Mouse (Mus musculus) kidney, postnatal 25 days (tissue): ENCODE measurements around the gene Foxn1.
A peak's percentile ranks its signal among the peaks of the same experiment; 100 is the strongest.

Source experiments
- DNase-seq, 2 experiments: peaks; one replicate each; pipeline ENCODE4 v3.0.0; 2021; ENCODE audit warnings: mixed read lengths in 2 of 2

Gene Foxn1

GRCm38 (mm10) chr11:78355471-78356238 is 30.7 kb downstream of the Foxn1 start:
- peak; percentile 72 to 84 for DNase-seq

DNA sequence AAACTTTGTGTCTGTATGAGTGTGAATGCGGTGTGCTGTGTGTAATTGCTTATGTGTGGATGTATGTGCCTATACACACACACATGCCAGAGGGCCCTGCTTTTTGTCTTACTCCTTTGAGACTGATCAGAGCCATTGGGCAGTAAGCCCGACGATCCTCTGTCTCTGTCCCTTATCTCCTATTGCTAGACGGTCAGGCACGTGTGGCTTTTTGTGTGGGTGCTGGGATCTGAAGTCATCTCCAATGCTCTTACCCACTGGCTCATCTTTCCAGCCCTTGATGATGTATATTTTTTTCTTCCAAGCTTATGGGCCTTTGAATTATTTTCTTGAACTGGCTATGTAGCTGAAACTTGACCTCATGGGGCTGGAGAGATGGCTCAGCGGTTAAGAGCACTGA is 31.5 kb downstream of the Foxn1 start:
- no peak for DNase-seq

- DNase-seq = peak in 1 of 2 experiments; percentile 25
These were observed 33.3 kb downstream of the Foxn1 start for GRCm38 (mm10) chr11:78353081-78353480.

GRCm38 (mm10) chr11:78349441-78350358 is 36.7 kb downstream of the Foxn1 start:
- peak in 1 of 2 experiments; percentile 50 for DNase-seq

DNA sequence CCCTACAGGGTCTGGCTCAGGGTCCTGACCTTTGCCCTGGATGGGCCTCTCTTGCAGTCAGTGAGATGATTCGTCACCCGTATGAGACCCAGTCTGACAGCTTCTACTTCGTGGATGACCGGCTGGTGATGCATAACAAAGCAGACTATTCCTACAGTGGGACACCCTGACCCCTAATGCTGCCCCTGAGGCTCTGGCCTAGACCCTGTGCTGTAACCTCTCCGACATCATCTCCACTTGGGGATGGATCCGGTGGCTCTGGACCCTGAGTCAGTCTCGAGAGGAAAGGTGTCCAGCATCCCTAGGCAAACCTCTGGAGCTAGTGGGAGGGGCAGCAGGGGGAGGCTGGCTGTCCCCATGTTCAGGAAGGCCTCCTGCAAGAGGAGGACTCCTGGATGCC is 37.9 kb downstream of the Foxn1 start:
- DNase-seq = peak in 1 of 2 experiments; percentile 33

- peak in 1 of 2 experiments; percentile 41 for DNase-seq
These were observed 38.5 kb downstream of the Foxn1 start for GRCm38 (mm10) chr11:78347908-78348307.

DNA sequence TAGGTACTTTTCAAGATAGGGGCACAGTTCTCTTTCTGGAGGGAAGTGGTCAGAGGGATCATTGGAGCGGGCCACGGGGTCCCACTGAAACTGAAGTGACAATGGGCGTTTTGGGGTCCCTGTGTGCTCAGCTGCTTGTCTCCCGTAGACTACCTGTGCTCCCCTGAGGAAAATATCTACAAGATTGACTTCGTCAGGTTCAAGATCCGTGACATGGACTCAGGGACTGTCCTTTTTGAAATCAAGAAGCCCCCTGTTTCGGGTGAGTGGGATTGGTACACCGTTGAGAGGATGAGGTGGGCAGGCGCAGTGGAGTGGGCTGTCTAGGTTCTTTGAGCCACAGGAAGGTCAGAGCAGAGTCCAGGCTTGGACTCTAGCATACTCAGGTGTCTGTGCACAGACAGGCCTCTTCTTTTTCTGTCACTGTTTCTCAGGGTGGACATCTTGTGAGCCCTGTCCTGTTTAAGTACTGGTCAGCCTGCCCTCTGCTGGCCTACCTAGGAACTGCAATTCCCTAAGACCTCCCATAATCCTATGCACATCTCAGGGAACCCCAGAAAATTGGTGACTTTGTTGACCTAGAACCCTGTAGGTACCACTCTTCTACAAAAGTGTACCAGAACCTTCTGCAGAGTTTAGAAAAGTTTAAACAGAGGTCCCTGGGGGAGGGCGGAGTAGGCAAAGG is 39.1 kb downstream of the Foxn1 start:
- peak; percentile 76 to 90 for DNase-seq

DNA sequence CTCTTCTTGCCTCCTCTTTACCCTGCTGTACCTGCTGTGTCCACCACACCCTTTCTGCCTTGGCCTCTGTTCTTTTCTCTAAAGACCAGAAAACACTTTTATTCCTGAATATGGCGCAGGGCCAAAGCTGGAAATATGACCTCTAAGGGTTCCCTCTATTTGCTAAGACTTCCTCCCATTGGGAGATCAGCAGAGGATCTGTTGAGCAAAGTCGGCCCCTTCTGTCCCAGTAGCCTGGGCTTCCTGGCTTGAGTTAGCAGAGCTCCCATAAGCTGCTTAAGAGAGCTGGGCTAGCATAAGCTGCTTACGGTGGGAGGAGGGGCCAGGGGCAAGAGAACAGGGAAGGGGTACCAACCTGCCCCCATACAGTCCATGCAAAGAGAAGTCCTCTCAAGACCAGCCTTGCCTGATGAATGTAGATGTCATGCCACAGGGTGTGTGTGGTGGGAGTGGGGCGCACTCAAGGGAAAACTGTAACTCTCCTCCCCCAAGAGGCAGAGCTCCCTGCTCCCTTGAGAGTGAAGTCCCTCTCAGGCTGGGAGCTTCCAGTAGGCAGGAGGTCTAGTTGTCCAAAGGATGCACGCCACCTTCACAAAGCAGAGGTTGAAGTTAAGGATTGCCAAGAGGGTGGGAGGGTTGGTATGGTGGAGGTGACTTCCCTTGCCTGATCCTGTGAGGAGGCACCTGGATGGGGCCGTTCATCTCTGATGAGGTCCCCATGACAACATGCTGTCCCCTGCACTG is 39.9 kb downstream of the Foxn1 start:
- DNase-seq = peak in 1 of 2 experiments; percentile 35

DNA sequence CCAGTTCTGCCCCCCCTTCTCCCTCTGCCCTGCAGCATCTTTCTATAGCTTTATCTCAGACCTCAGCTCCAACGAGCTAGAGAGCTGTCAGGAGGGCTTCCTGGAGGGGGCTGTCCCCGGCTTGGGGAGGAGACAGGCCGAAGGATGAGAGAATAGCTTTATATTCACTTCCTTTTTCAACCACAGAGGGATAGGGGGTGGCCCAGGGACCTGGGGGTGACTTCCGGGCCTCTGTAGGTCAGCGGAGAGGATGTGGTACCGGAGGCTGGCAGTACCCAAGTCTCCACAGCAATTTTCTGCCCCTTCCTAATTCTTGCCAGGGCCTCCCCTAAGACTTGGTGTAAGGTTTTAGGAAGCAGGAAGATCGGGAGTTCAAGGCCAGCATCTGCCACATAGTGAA is 40.6 kb downstream of the Foxn1 start:
- no peak for DNase-seq

GRCm38 (mm10) chr11:78344890-78345715 is 41.3 kb downstream of the Foxn1 start:
- peak; percentile 56 to 69 for DNase-seq

DNA sequence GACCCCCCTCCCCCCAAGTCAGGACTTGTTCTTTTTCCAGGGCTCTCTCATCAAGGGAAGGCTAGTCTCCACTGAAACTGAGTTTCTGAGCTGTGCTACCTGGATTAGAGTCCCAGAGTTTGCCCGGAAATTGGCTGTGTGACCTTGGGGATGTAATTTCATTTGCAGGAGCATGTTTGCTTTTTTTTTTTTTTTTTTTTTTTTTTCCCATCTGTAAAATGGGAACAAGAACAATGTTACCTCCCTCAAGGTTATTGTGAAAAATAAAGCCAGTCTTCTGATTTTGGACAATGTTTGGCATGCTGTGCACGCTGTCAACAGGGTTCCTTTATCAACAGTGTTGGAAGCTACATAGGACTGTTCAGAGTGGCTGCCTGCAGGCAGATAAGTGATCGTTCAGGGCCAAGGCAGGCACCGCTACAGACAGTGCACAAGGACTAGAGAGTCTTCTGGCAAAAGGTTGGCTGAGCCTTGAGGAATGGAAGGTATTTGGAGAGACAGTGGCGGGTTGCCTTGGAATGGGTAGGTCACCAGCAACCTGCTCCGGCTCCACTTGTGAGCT is 41.9 kb downstream of the Foxn1 start:
- no peak for DNase-seq

GRCm38 (mm10) chr11:78343381-78344327 is 42.7 kb downstream of the Foxn1 start, which contains the start of gene Unc119:
TSS of gene Unc119 (plus strand) at chr11:78343482.
- peak; percentile 79 to 89 for DNase-seq

GRCm38 (mm10) chr11:78341702-78342101 is 44.7 kb downstream of the Foxn1 start:
- peak in 1 of 2 experiments; percentile 34 for DNase-seq

DNA sequence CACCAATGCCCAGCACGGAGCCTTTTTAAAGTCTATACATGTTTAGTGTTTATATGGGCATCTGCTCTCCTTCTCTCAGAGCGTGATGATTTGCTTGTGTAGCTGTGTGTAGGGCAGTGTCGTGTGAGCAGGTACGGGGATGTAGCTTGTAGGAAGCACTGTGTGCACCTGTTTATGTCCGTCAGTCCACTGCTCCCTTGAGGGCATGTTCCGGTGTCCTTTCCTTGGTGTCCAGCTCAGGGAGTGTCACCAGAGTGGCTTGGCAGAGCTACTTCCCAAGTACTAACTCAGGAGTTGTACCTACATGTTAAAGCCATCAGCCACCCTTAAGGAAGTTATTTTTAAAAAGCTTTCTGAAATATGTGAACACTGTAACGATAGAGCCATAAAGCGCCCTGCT is 49.3 kb downstream of the Foxn1 start:
- no peak for DNase-seq

- DNase-seq = no peak
These were observed 52.4 kb downstream of the Foxn1 start for GRCm38 (mm10) chr11:78333992-78334391.

DNA sequence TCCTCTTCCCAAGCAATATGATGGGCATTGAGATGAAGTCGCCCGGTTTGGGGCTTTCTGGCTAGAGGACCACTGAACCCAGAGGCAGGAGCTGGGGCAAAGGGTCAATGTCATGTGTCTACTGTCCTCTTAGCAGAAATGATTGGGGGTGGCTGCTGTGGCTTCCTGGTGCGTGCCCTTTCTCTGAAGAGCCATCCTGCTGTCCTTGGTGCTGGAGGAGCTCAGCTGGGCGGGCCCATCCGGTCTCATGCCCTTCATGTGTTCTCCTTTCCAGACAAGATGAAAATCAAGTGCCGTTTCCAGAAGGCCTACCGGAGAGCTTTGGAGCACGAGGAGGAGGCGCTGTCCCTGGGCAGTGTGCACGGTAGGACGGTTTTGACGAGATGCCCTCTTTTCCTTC is 53.7 kb downstream of the Foxn1 start:
- no peak for DNase-seq

DNA sequence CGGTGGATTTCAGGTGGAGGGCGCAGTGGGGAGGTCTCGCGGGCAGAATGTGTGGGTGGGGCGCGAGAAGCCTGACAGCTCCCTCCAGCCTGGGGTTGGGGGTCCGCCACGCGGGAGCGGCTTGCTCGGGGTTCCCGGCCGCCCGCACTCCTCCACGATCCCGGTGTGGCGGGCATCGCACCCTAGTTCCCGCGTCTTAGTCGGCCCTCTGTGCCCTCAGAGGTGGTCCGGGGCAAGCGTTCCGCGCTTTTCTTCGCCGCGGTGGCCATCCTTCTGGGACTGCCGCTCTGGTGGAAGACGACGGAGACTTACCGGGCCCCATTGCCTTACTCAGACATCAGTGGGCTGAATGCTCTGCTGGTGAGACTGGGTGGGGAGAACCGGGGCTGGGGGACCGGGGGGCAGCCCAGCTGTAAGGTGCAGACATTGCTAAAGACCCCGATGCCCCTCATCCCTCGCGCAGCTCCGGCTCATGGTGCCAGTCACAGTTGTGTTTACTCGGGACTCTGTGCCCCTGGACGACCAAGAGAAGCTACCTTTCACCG is 57.8 kb downstream of the Foxn1 start:
- DNase-seq = peak; percentile 20 to 39

DNA sequence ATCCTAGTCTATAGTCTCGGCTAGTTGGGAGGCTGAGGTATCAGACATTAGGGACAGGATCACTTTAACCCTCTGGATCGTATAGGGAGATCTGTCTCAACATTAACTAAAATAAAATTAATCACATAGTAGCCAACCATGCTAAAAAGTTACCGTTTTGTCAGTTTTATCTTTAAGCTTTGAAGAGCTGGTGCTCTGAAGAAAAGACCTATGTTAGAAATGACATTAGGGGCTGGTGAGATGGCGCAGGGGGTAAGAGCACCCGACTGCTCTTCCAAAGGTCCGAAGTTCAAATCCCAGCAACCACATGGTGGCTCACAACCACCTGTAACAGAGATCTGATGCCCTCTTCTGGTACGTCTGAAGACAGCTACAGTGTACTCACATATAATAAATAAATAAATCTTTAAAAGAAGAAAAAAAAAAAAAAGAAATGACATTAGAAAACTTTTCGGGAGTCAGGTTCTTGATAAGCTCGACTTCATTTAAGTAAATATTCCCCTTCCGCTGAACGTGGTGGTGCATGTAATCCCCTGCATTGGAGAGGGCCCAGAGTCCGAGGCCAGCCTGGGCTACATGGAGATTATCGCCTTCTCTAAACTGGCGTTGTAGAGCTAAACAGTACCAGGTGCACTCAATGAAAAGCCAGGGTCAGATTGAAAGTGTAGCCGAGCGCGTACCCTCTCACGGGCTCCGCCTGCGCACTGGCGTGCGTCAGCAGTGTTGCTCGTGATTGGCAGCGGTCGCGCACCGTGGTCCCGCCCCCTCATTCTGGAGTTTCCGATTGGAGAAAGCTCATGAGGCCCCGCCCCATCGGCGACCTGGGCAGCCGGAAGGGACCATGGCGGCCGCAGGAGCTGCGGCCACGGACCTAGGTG is 58.5 kb downstream of the Foxn1 start, which contains the start of gene Pigs:
Gene Pigs, plus strand, starts transcription at position 782 of the 878 bp plus-strand sequence.
- DNase-seq = peak; percentile 99
